Mouse (Mus musculus): ENCODE measurements at regions not wholly inside any gene's neighbourhood (a gene's known extent, or its start where the extent isn't known, plus 50 kb on each side); places are given as distances from the start of the nearest gene placed in this dataset.

GRCm38 (mm10) chr13:94708786-94709185 lies 79.9 kb upstream of the Tbca start:
- TF ChIP-seq GATA1 (IDR thresholded peaks at IDR 0.05; ENCODE audit: borderline replicate concordance, low read length) (no peak), FLI1 (IDR thresholded peaks at IDR 0.05; ENCODE audit: low read length) (no peak)
